Mouse (Mus musculus) intestine, embryonic 14.5 days (tissue): ENCODE results near the gene Arhgap29. TPM values are rescaled to one million over a fixed set of nuclear protein-coding genes. Genes with fewer than 3 reads are reported as not detected.

Experiments used
- ATAC-seq: fragments of 200-750 bp; cut with Nextera tagmentation; replicated peaks from 2 replicates; pipeline ENCODE4 v1.8.0; 2017; ENCODE audit warnings: low read depth, moderate number of reproducible peaks, moderate TSS enrichment, moderate library complexity; ENCODE audit not compliant: low FRiP score, low TSS enrichment
- DNase-seq: peaks from one replicate; pipeline ENCODE4 v3.0.0-alpha.2; 2018; ENCODE audit warnings: low spot score
- H3K27ac ChIP-seq: fragments of 300-500 bp; sonication (generic); 2 replicates; pipeline ENCODE4 v1.5.1; 2014; ENCODE audit warnings: low read depth, mild to moderate bottlenecking, control low read depth
- H3K27me3 ChIP-seq: fragments of 300-500 bp; sonication (generic); replicated peaks from 2 replicates; pipeline ENCODE4 v1.6.1; 2014; ENCODE audit warnings: low read length, control low read depth; ENCODE audit not compliant: control insufficient read depth, insufficient read depth
- H3K36me3 ChIP-seq: fragments of 300-500 bp; sonication (generic); 2 replicates; pipeline ENCODE4 v1.6.1; 2014; ENCODE audit warnings: low read length, control low read depth; ENCODE audit not compliant: control insufficient read depth, insufficient read depth
- H3K4me1 ChIP-seq: fragments of 300-500 bp; sonication (generic); replicated peaks from 2 replicates; pipeline ENCODE4 v1.6.1; 2014; ENCODE audit warnings: low read length, control low read depth, mixed read lengths; ENCODE audit not compliant: control insufficient read depth, insufficient read depth
- H3K4me2 ChIP-seq: fragments of 300-500 bp; sonication (generic); 2 replicates; pipeline ENCODE4 v1.6.1; 2014; ENCODE audit warnings: low read length
- H3K4me3 ChIP-seq: fragments of 300-500 bp; sonication (generic); 2 replicates; pipeline ENCODE4 v1.5.1; 2014; ENCODE audit warnings: low read depth, low read length, control low read depth, mixed read lengths
- H3K9ac ChIP-seq: fragments of 300-500 bp; sonication (generic); 2 replicates; pipeline ENCODE4 v1.6.1; 2014; ENCODE audit warnings: mild to moderate bottlenecking, low read length
- H3K9me3 ChIP-seq: fragments of 300-500 bp; sonication (generic); 2 replicates; pipeline ENCODE4 v1.6.1; 2016; ENCODE audit warnings: low read length, control low read depth; ENCODE audit not compliant: control insufficient read depth
- WGBS: fragments of 180-500 bp; shearing (Covaris S2); extraction: QIAGEN DNeasy Blood & Tissue Kit; methylation state at CpG from one replicate; pipeline ENCODE4 v1.1.7; 2014; 5-methylcytosine and 5-hydroxymethylcytosine counted together
- polyA plus RNA-seq: library from polyadenylated mRNA; unstranded; fragments of >200 nt; fragmentation: Nextera tagmentation; extraction: Ambion mirVana; gene quantifications from 2 replicates; pipeline ENCODE4 v1.2.1, GENCODE M21; 2014

Arhgap29 gene
- polyA plus RNA-seq, 1 experiment from 2014 or later: 57.8 TPM

DNA sequence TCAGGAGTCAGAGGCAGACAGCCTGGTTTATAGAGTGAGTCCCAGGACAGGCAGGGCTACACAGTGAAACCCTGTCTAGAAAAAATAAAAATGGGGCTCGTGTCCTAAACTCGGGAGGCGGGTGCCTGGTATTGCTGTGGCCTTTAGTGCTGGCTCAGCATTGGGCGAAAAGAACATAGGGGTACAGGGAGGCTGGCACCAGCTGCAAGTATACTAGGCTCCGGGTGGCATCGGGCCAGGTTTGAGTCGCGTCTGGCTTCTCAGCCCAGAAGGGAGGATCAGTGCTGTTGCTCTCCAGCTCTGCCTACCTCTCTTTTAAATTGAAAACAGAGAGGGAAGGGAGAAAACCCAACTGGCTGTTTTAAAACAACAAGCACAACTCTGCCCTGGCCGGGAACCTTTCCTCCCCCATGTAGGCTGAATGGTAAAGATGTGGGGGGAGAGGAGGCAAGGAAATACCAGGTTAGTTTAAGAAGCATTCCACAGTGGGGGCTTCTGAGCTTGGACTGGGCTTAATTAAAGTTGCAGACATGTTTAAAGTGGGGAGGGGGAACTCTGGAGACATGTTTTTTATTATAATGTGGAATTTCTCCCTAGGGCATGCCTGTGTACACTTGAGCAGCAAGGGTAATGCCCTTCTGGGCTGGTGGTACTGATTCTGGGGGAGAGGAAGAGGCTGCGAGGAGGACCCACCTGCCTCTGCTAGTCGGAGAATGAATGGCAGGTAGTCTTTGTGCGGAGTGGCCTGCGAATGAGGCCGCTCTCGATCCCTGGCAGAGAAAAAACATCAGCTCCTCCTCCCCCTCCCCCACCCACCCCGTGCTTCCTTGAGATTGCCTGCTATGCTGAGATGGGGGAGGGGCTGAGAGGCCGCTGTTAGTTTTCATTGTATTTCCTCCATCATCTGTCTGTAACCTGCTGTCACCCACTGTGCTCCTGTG, 95.8 kb downstream of the Arhgap29 start:
- Histone ChIP-seq H3K4me2 (peak overlapping the region; percentile 20; the same call in 1 of the 2 replicates), H3K4me1 (peaks cover 31% of the 10 kb centered on the region), H3K27ac (peak overlapping the region; percentile 62), H3K9ac (no peak overlapping the region), H3K27me3 (no peaks in the 10 kb centered on the region), H3K36me3 (no peaks in the 10 kb centered on the region), H3K4me3 (no peak overlapping the region), H3K9me3 (no peaks in the 10 kb centered on the region)
- DNase-seq (no peak), ATAC-seq (peak; percentile 9; the same call in 1 of the 2 replicates)
- WGBS: 29% methylated on average over 17 of the region's 17 CpGs

DNA sequence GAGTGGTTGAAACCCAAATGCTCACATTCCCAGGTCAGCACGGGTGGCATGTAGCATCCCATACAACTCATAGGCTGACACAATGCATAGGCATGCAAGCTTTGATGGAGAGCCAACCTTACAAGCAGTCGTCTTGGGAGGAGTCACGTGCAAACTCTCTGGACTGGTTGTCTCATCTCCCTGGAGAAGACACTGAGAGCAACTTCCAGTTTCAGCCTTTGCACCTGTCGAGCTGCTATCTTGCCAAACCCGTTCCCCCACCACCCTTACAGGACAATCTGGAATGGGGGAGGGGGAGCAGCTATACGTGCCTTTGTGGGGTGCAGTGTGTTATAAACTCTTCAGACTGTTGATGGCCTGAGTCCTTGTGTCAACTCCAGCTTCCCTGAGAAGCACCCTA, 96.8 kb downstream of the Arhgap29 start:
- ATAC-seq (peak; percentile 76), DNase-seq (peak; percentile 76)
- Histone ChIP-seq H3K27ac (peak overlapping the region; percentile 69), H3K36me3 (no peaks in the 10 kb centered on the region), H3K9me3 (no peaks in the 10 kb centered on the region), H3K9ac (no peak overlapping the region), H3K27me3 (no peaks in the 10 kb centered on the region), H3K4me1 (peaks cover 29% of the 10 kb centered on the region), H3K4me2 (peak overlapping the region; percentile 20; the same call in 1 of the 2 replicates), H3K4me3 (no peak overlapping the region)
- 44% methylated on average over 6 of the region's 6 CpGs for WGBS

DNA sequence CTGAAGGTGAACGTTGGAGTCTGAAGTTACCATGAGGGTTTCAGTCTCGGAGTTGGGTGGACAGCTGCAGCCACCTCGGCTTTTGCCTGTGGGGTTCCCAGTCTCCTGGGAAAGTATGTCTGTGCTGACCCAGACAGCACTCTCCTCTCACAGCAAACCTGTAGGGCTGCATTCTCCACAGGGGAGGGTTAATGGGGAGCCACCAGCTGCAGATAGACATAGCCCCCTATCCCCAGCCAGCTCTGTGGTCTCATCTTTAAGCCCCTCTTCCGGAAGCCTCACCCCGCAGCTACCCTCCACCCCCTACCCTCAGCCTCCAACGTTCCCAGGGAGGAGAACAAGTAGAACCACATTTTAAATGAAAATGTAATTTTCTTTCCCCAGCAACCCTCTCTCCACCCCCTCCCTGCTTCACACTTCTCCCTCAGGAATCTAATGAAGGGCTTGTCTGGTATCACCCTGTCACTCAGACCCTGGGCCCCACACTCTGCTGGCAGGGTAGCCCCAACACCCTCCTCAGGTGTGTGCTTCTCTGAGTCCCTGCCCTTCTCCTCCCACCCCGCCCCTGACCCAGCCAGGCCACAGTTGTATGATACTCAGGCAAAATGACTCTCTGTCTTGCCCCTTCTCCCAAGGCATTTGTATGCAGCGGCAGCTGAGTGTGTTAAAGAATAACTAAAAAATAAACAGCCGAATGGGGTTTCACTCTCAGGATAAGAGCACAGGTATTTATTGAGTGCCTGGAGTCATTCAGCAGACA, 106.3 kb downstream of the Arhgap29 start:
- Histone ChIP-seq H3K9ac (no peak overlapping the region), H3K9me3 (no peaks in the 10 kb centered on the region), H3K27me3 (no peaks in the 10 kb centered on the region), H3K4me2 (0 out of 2 replicates have a peak overlapping the region, but pooled peaks have one; percentile 5), H3K27ac (peak overlapping the region; percentile 74), H3K4me3 (no peak overlapping the region), H3K4me1 (0 out of 2 replicates have a peak, but pooled peaks cover 6% of the 10 kb centered on the region), H3K36me3 (no peaks in the 10 kb centered on the region)
- DNase-seq: no peak
- ATAC-seq: peak; percentile 96
- 47% methylated on average over 9 of the region's 9 CpGs for WGBS

DNA sequence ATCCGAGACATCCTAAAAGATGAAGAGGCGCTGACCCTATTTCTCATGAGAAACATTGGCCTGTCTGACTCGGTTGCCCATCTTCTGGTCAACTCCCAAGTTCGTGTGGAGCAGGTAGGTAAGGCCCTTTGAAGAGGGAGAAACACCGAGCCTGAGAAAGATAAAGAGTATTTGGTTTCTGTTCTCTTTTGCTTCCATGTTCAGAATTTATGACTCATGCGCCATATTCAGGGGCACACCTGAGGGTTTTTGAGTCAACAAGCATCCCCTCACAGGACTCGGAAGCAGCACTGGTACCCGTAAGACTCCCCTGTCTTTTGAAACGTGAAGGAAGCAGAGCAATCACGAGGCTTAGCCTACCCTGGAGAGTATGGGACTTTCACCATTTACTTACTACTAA, 110.2 kb downstream of the Arhgap29 start:
- Histone ChIP-seq H3K4me1 (no peaks in the 10 kb centered on the region; the same call in 1 of the 2 replicates), H3K4me2 (no peak overlapping the region), H3K9ac (no peak overlapping the region), H3K27ac (no peak overlapping the region), H3K27me3 (no peaks in the 10 kb centered on the region), H3K4me3 (no peak overlapping the region), H3K36me3 (no peaks in the 10 kb centered on the region), H3K9me3 (0 out of 2 replicates have a peak, but pooled peaks cover 2% of the 10 kb centered on the region)
- WGBS: 80% methylated on average over 10 of the region's 10 CpGs
- no peak for DNase-seq
- no peak for ATAC-seq

DNA sequence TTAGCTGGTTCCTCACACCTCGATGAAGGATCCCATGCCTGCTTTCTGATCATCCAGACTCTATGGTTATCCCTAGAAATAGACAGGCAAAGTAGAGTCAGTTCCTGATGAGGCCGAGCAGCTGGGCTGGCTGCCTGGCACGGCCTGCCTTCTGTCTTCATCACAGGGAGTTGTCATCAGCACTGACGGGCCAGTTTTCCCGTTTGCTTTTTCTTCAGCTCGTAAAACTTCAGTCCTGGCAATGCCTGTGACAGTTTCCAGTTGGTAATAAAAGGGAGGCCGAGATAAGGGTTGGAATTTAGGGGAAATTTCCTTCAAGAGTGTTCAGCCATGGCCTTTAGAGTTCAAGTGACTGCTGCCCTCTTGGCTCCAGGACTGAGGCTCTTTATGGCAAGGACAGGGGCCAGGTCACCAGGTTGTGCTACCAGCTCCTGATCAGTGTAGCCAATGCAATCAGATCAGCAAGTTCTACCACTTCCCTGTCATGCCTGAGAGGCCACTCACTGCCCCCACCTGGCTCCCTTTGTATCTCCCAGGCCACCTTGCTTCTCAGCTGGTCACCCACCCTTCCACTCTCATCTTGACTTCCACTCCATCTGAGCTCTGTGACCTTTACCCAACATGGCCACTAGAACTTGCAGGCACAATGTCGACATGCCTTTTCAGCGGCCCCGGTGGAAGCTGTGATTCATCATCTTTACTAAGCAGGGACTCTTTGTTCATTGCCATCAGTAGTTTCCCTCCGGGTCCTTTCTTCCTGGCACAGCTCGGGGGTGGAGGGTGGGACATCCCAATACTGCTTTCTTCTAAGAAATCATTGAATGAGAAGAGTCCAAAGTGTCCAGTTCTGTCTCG, 112.4 kb downstream of the Arhgap29 start:
- no peak overlapping the region for H3K4me3 ChIP-seq
- H3K4me1 ChIP-seq: no peaks in the 10 kb centered on the region; the same call in 1 of the 2 replicates
- H3K27me3 ChIP-seq: no peaks in the 10 kb centered on the region
- no peak overlapping the region for H3K9ac ChIP-seq
- H3K27ac ChIP-seq: no peak overlapping the region
- WGBS: 50% methylated on average over 13 of the region's 13 CpGs
- ATAC-seq (no peak; the same call in 1 of the 2 replicates), DNase-seq (no peak)
- no peak overlapping the region for H3K4me2 ChIP-seq
- no peaks in the 10 kb centered on the region for H3K36me3 ChIP-seq
- 0 out of 2 replicates have a peak, but pooled peaks cover 2% of the 10 kb centered on the region for H3K9me3 ChIP-seq

Other genes with a start within 250 kb of the Arhgap29 start
- 23.4 and 24.8 TPM in 2 replicates for gene F3, start 229.0 kb upstream of the Arhgap29 start, polyA plus RNA-seq
- gene Abcd3, start 137.2 kb upstream of the Arhgap29 start, polyA plus RNA-seq: 56.8 and 61.7 TPM in 2 replicates
- 0.99 and 2.2 TPM in 2 replicates for gene Abca4, start 91.9 kb downstream of the Arhgap29 start, polyA plus RNA-seq